Mouse (Mus musculus) 3T3-L1 (cell line): ENCODE measurements around the gene Dpagt1.
A peak's percentile ranks its signal among the peaks of the same experiment; 100 is the strongest.

Experiments
- DNase-seq: peaks from one replicate; pipeline ENCODE4 v3.0.0-alpha.2; 2015; ENCODE audit warnings: low read depth, low spot score

Gene Dpagt1

DNA sequence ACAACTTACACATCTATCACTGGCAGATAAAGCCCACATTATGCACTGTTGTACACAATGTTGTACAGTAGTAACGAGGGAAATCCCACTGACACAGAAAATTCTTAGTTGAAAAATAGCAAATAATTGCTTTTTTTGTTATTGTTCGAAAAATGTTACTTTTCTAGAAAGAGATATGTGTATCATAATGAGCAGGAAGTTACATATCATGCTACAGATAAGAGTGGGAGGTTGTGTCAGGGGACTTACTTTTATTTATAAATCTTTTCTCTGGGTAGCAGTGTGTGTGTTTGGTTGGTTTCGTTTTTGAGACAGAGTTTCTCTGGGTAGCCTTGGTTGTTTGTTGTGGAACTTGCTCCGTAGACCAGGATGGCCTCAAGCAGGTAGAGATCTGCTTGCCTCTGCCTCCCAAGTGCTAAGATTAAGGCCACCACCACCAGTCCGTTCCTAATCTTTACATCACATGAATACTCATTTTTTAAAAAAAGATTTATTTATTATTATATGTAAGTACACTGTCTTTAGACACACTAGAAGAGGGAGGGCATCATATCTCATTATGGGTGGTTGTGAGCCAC, 52.4 kb downstream of the Dpagt1 start:
- no peak for DNase-seq

GRCm38 (mm10) chr9:44379054-44379834, 53.4 kb downstream of the Dpagt1 start, which contains the start of gene Hyou1:
TSS of gene Hyou1 (plus strand) at chr9:44379490.
- DNase-seq, result peak; percentile 96

DNA sequence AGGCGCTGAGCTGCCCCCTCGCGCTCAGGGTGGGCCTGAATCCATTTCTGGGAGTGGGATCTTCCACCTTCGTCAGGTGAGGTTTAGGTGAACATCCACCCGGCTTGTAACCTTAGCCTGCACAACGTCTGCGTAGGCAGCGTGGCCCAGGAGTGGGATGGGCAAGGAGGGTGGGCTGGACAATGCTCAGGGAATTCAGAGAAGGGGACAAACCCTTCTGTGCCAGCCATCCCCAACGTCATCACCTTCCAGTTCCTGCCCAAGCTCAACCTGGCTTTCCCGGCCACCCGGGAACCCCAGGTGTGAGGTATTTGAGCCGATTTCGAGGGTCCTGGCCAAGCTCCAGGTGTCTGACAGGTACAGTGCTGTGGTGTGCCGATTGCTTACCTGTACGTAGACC, 54.0 kb downstream of the Dpagt1 start:
- DNase-seq, result no peak
